Mouse (Mus musculus) embryonic facial prominence, embryonic 15.5 days (tissue): ENCODE measurements around the gene Commd6. TPM values are rescaled to one million over a fixed set of nuclear protein-coding genes. Genes with fewer than 3 reads are reported as not detected.

Source experiments
- ATAC-seq: fragments of 200-750 bp; cut with Nextera tagmentation; 2 replicates; pipeline ENCODE4 v1.8.0; 2017; ENCODE audit warnings: low read depth, moderate TSS enrichment; ENCODE audit not compliant: insufficient number of reproducible peaks, low FRiP score, low TSS enrichment
- H3K27ac ChIP-seq: fragments of 300-500 bp; sonication (generic); replicated peaks from 2 replicates; pipeline ENCODE4 v1.5.1; 2015; ENCODE audit warnings: mild to moderate bottlenecking, inconsistent platforms
- H3K27me3 ChIP-seq: fragments of 300-500 bp; sonication (generic); 2 replicates; pipeline ENCODE4 v1.6.1; 2015; ENCODE audit warnings: inconsistent platforms
- H3K36me3 ChIP-seq: fragments of 300-500 bp; sonication (generic); 2 replicates; pipeline ENCODE4 v1.6.1; 2015; ENCODE audit warnings: mild to moderate bottlenecking, inconsistent platforms
- H3K4me1 ChIP-seq: fragments of 300-500 bp; sonication (generic); 2 replicates; pipeline ENCODE4 v1.6.1; 2015; ENCODE audit warnings: inconsistent platforms
- H3K4me2 ChIP-seq: fragments of 300-500 bp; sonication (generic); replicated peaks from 2 replicates; pipeline ENCODE4 v1.6.1; 2015; ENCODE audit warnings: mild to moderate bottlenecking, inconsistent platforms
- H3K4me3 ChIP-seq: fragments of 300-500 bp; sonication (generic); replicated peaks from 2 replicates; pipeline ENCODE4 v1.5.1; 2015; ENCODE audit warnings: mild to moderate bottlenecking, inconsistent platforms
- H3K9ac ChIP-seq: fragments of 300-500 bp; sonication (generic); 2 replicates; pipeline ENCODE4 v1.6.1; 2015; ENCODE audit warnings: inconsistent platforms
- H3K9me3 ChIP-seq: fragments of 300-500 bp; sonication (generic); replicated peaks from 2 replicates; pipeline ENCODE4 v1.6.1; 2016; ENCODE audit warnings: inconsistent platforms
- WGBS: fragments of 180-500 bp; shearing (Covaris S2); methylation state at CpG from one replicate; pipeline ENCODE4 v1.1.7; 2015; 5-methylcytosine and 5-hydroxymethylcytosine counted together
- polyA plus RNA-seq: library from polyadenylated mRNA; unstranded; fragments of >200 nt; fragmentation: Nextera tagmentation; extraction: Ambion mirVana; gene quantifications from 2 replicates; pipeline ENCODE4 v1.2.1, GENCODE M21; 2015

Gene Commd6
- polyA plus RNA-seq, 1 experiment from 2014 or later = 90.5 TPM

- peak; percentile 84 for ATAC-seq
- Histone ChIP-seq H3K36me3 (no peaks in the 10 kb centered on the region), H3K27ac (peak within 1 kb of the TSS; percentile 61; the same call in 1 of the 2 replicates), H3K4me2 (peak within 1 kb of the TSS; percentile 92), H3K4me1 (peaks cover 6% of the 10 kb centered on the region), H3K9me3 (no peaks in the 10 kb centered on the region), H3K4me3 (peak within 1 kb of the TSS; percentile 99), H3K9ac (peak within 1 kb of the TSS; percentile 78), H3K27me3 (no peaks in the 10 kb centered on the region)
- WGBS = under 1% methylated on average over 81 of the region's 81 CpGs
Measured at GRCm38 (mm10) chr14:101653581-101654525, 13.4 kb upstream of the Commd6 start, which contains the start of gene Uchl3. Uchl3 (plus strand) TSS chr14:101653967.

DNA sequence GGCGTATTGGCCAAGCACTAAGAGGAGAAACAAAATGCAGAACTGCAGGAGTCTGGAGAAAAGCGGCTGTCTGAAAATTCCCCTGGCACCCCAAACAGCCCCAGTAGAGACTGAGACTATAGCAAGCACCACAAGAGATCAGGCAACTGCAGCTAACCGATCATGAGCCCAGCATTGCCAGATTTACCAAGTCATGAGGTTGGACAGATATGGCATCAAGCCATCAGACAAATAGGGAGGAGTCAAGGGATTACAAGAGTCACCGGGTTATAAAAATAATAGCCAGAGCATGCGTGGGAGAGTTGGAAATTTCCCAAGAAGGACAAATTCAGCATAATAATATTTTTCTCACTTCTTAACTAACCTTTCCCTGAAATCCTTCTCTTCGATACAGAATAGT lies 12.1 kb upstream of the Commd6 start:
- Histone ChIP-seq H3K4me2 (no peak overlapping the region), H3K27me3 (no peaks in the 10 kb centered on the region), H3K9me3 (no peaks in the 10 kb centered on the region), H3K4me3 (no peak overlapping the region), H3K36me3 (no peaks in the 10 kb centered on the region), H3K27ac (no peak overlapping the region), H3K4me1 (peaks cover 6% of the 10 kb centered on the region), H3K9ac (no peak overlapping the region)
- ATAC-seq = no peak
- WGBS = 88% methylated on average over 6 of the region's 6 CpGs

- Histone ChIP-seq H3K27me3 (no peaks in the 10 kb centered on the region), H3K27ac (no peak overlapping the region), H3K4me1 (peaks cover 6% of the 10 kb centered on the region), H3K4me2 (no peak overlapping the region), H3K9me3 (no peaks in the 10 kb centered on the region), H3K36me3 (no peaks in the 10 kb centered on the region), H3K4me3 (no peak overlapping the region), H3K9ac (no peak overlapping the region)
- WGBS = 71% methylated on average over 4 of the region's 4 CpGs
- no peak for ATAC-seq
Measured at GRCm38 (mm10) chr14:101650551-101650950, 10.1 kb upstream of the Commd6 start.

DNA sequence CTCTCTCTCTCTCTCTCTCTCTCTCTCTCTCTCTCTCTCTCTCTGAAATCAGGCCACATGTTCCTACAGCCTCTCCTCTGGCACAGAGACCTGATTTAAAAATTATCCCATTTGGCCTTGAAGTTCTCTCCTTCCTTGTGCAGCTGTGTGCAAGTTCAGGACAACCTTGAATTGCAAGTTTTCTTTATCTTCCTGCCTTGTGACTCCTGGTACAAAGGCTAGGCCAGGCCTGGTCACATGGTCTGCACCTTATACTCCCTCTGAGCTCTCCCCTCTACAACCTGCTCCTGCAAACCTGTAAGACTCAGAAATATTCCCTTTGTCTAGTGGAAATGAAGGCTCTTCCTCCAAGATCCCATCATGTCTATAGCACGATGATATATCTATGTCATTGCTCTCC lies 4.5 kb upstream of the Commd6 start:
- Histone ChIP-seq H3K4me3 (no peak overlapping the region), H3K27me3 (no peaks in the 10 kb centered on the region), H3K9ac (no peak overlapping the region), H3K36me3 (no peaks in the 10 kb centered on the region), H3K27ac (no peak overlapping the region), H3K9me3 (no peaks in the 10 kb centered on the region), H3K4me1 (no peaks in the 10 kb centered on the region), H3K4me2 (no peak overlapping the region)
- WGBS = 72% methylated on average over 1 of the region's 1 CpGs
- ATAC-seq = no peak

DNA sequence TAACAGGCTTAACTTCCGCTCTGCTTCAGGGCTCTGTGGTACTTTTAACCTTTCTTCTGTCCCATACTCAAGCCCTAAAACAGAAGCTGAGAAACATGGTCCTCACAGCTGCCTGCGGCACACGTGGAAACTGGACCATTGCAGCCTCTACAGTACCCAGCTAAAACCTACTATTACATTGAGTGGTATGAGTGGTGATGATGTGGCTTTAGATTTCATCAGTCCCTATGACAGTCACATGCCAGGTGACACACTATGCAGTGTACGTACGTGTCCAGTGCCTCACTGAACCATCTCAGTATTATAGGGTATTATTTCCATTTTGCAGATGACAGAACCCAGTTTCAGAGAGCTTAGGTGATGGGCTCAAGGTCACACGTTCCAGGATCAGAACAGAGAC lies 3.1 kb downstream of the Commd6 start:
- Histone ChIP-seq H3K27ac (no peak overlapping the region), H3K4me2 (no peak overlapping the region), H3K9me3 (no peaks in the 10 kb centered on the region), H3K4me1 (peaks cover 8% of the 10 kb centered on the region), H3K27me3 (no peaks in the 10 kb centered on the region), H3K4me3 (no peak overlapping the region), H3K9ac (no peak overlapping the region), H3K36me3 (peaks cover 16% of the 10 kb centered on the region)
- no peak for ATAC-seq
- 86% methylated on average over 6 of the region's 6 CpGs for WGBS

DNA sequence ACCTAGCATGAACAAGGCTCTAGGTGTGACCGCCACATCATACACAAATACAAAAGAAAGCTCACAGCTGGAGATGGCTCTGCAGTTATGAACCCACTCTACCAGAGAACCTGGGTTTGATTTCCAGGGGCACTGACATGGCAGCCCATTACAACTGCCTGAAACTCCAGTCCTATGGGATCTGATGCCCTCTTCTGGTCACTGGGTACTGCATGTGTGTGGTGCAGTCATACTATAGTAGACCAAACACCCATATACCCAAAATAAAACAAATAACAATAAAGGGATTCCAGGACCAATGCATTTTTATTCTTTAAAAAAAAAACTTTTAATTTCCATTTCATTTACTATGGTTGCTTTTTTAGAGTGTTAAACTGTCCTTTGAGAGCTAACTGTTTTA lies 4.7 kb downstream of the Commd6 start:
- no peak overlapping the region for H3K9ac ChIP-seq
- H3K36me3 ChIP-seq = peaks cover 19% of the 10 kb centered on the region
- H3K4me2 ChIP-seq = no peak overlapping the region
- H3K9me3 ChIP-seq = no peaks in the 10 kb centered on the region
- H3K27me3 ChIP-seq = no peaks in the 10 kb centered on the region
- H3K4me1 ChIP-seq = peaks cover 8% of the 10 kb centered on the region
- 100% methylated on average over 1 of the region's 1 CpGs for WGBS
- H3K4me3 ChIP-seq = no peak overlapping the region
- H3K27ac ChIP-seq = no peak overlapping the region
- no peak for ATAC-seq

- H3K4me3 ChIP-seq = no peak overlapping the region
- WGBS = 69% methylated on average over 2 of the region's 2 CpGs
- no peaks in the 10 kb centered on the region for H3K27me3 ChIP-seq
- no peaks in the 10 kb centered on the region for H3K9me3 ChIP-seq
- no peak overlapping the region for H3K27ac ChIP-seq
- ATAC-seq = no peak
- H3K4me2 ChIP-seq = no peak overlapping the region
- no peak overlapping the region for H3K9ac ChIP-seq
- no peaks in the 10 kb centered on the region for H3K4me1 ChIP-seq
- peaks cover 19% of the 10 kb centered on the region for H3K36me3 ChIP-seq
Measured at GRCm38 (mm10) chr14:101630548-101630947, 9.9 kb downstream of the Commd6 start.

GRCm38 (mm10) chr14:101617680-101618079 lies 22.8 kb downstream of the Commd6 start:
- Histone ChIP-seq H3K4me1 (no peaks in the 10 kb centered on the region), H3K4me3 (no peak overlapping the region), H3K36me3 (no peaks in the 10 kb centered on the region), H3K9me3 (no peaks in the 10 kb centered on the region), H3K27ac (no peak overlapping the region), H3K9ac (no peak overlapping the region), H3K27me3 (no peaks in the 10 kb centered on the region), H3K4me2 (no peak overlapping the region)
- ATAC-seq = no peak
- 88% methylated on average over 5 of the region's 5 CpGs for WGBS

- 74% methylated on average over 9 of the region's 9 CpGs for WGBS
- H3K9me3 ChIP-seq = no peaks in the 10 kb centered on the region
- no peaks in the 10 kb centered on the region for H3K4me1 ChIP-seq
- no peak overlapping the region for H3K4me2 ChIP-seq
- no peak overlapping the region for H3K27ac ChIP-seq
- H3K4me3 ChIP-seq = no peak overlapping the region
- no peaks in the 10 kb centered on the region for H3K27me3 ChIP-seq
- H3K36me3 ChIP-seq = no peaks in the 10 kb centered on the region
- H3K9ac ChIP-seq = no peak overlapping the region
- ATAC-seq = no peak
Measured at GRCm38 (mm10) chr14:101616178-101616577, 24.3 kb downstream of the Commd6 start.

GRCm38 (mm10) chr14:101613206-101613605 lies 27.3 kb downstream of the Commd6 start:
- Histone ChIP-seq H3K9me3 (no peaks in the 10 kb centered on the region), H3K4me3 (no peak overlapping the region), H3K27ac (no peak overlapping the region), H3K4me1 (no peaks in the 10 kb centered on the region), H3K4me2 (no peak overlapping the region), H3K9ac (no peak overlapping the region), H3K36me3 (no peaks in the 10 kb centered on the region), H3K27me3 (no peaks in the 10 kb centered on the region)
- no peak for ATAC-seq
- WGBS = 48% methylated on average over 1 of the region's 1 CpGs

GRCm38 (mm10) chr14:101610701-101611100 lies 29.8 kb downstream of the Commd6 start:
- H3K9me3 ChIP-seq = no peaks in the 10 kb centered on the region
- H3K4me1 ChIP-seq = peaks cover 7% of the 10 kb centered on the region
- no peaks in the 10 kb centered on the region for H3K36me3 ChIP-seq
- no peak overlapping the region for H3K4me3 ChIP-seq
- WGBS = 75% methylated on average over 10 of the region's 10 CpGs
- ATAC-seq = no peak
- no peak overlapping the region for H3K9ac ChIP-seq
- H3K27me3 ChIP-seq = no peaks in the 10 kb centered on the region
- no peak overlapping the region for H3K27ac ChIP-seq
- no peak overlapping the region for H3K4me2 ChIP-seq
